Mouse (Mus musculus) intestine, embryonic 15.5 days (tissue): Measurements from ENCODE around the gene Clec4a4. TPM values are rescaled to one million over a fixed set of nuclear protein-coding genes. Genes with fewer than 3 reads are reported as not detected.
"Not testable (repeated sequence)": the region's sequence is repeated elsewhere in the genome, so short reads cannot be mapped to it uniquely, and the experiment has no call there.

Source experiments
- ATAC-seq: fragments of 200-750 bp; cut with Nextera tagmentation; 2 replicates; pipeline ENCODE4 v1.8.0; 2017; ENCODE audit warnings: moderate TSS enrichment, moderate library complexity
- H3K27ac ChIP-seq: fragments of 300-500 bp; sonication (generic); 2 replicates; pipeline ENCODE4 v1.5.1; 2015; ENCODE audit warnings: mild to moderate bottlenecking, inconsistent platforms
- H3K27me3 ChIP-seq: fragments of 300-500 bp; sonication (generic); replicated peaks from 2 replicates; pipeline ENCODE4 v1.6.1; 2015; ENCODE audit warnings: inconsistent platforms
- H3K36me3 ChIP-seq: fragments of 300-500 bp; sonication (generic); 2 replicates; pipeline ENCODE4 v1.6.1; 2015; ENCODE audit warnings: inconsistent platforms
- H3K4me1 ChIP-seq: fragments of 300-500 bp; sonication (generic); replicated peaks from 2 replicates; pipeline ENCODE4 v1.6.1; 2015; ENCODE audit warnings: inconsistent platforms
- H3K4me2 ChIP-seq: fragments of 300-500 bp; sonication (generic); replicated peaks from 2 replicates; pipeline ENCODE4 v1.6.1; 2015; ENCODE audit warnings: mild to moderate bottlenecking, inconsistent platforms
- H3K4me3 ChIP-seq: fragments of 300-500 bp; sonication (generic); replicated peaks from 2 replicates; pipeline ENCODE4 v1.5.1; 2015; ENCODE audit warnings: inconsistent platforms
- H3K9ac ChIP-seq: fragments of 300-500 bp; sonication (generic); 2 replicates; pipeline ENCODE4 v1.6.1; 2015; ENCODE audit warnings: inconsistent platforms
- H3K9me3 ChIP-seq: fragments of 300-500 bp; sonication (generic); 2 replicates; pipeline ENCODE4 v1.6.1; 2016; ENCODE audit warnings: inconsistent platforms
- WGBS: fragments of 180-500 bp; shearing (Covaris S2); methylation state at CpG from one replicate; pipeline ENCODE4 v1.1.7; 2015; 5-methylcytosine and 5-hydroxymethylcytosine counted together
- polyA plus RNA-seq: library from polyadenylated mRNA; unstranded; fragments of >200 nt; fragmentation: Nextera tagmentation; extraction: Ambion mirVana; gene quantifications from 2 replicates; pipeline ENCODE4 v1.2.1, GENCODE M21; 2015

The Clec4a4 gene
- polyA plus RNA-seq: not detected in 2 replicates

- 83% methylated on average over 6 of the region's 6 CpGs for WGBS
- 0 out of 2 replicates have a peak, but pooled peaks cover 2% of the 10 kb centered on the region for H3K9me3 ChIP-seq
- ATAC-seq: no peak
Observed at GRCm38 (mm10) chr6:122989876-122990437, at the start of gene Clec4a4. TSS of gene Clec4a4 (plus strand) at chr6:122990367.

GRCm38 (mm10) chr6:122946760-122947159, 43.4 kb upstream of the Clec4a4 start:
- Histone ChIP-seq H3K9me3 (no peaks in the 10 kb centered on the region), H3K27ac (no peak overlapping the region), H3K36me3 (no peaks in the 10 kb centered on the region), H3K4me2 (no peak overlapping the region), H3K27me3 (no peaks in the 10 kb centered on the region), H3K9ac (no peak overlapping the region), H3K4me3 (no peak overlapping the region), H3K4me1 (no peaks in the 10 kb centered on the region)
- no peak for ATAC-seq
- WGBS: 78% methylated on average over 2 of the region's 2 CpGs

More at GRCm38 (mm10) chr6:122989876-122990437, at the start of gene Clec4a4:
- Histone ChIP-seq H3K36me3 (no peaks in the 10 kb centered on the region), H3K27me3 (no peaks in the 10 kb centered on the region), H3K9ac (no peak within 1 kb of the TSS), H3K4me3 (no peak within 1 kb of the TSS), H3K27ac (no peak within 1 kb of the TSS), H3K4me1 (no peaks in the 10 kb centered on the region), H3K4me2 (no peak within 1 kb of the TSS)

GRCm38 (mm10) chr6:122952401-122952800, 37.8 kb upstream of the Clec4a4 start, which contains the start of gene Clec4a3:
TSS of gene Clec4a3 (plus strand) at chr6:122952515.
- WGBS: 80% methylated on average over 8 of the region's 8 CpGs
- no peak within 1 kb of the TSS for H3K4me3 ChIP-seq
- H3K9me3 ChIP-seq: no peaks in the 10 kb centered on the region
- no peak within 1 kb of the TSS for H3K4me2 ChIP-seq
- H3K36me3 ChIP-seq: no peaks in the 10 kb centered on the region
- no peak within 1 kb of the TSS for H3K27ac ChIP-seq
- H3K9ac ChIP-seq: no peak within 1 kb of the TSS
- ATAC-seq: no peak
- no peaks in the 10 kb centered on the region for H3K27me3 ChIP-seq
- no peaks in the 10 kb centered on the region for H3K4me1 ChIP-seq

GRCm38 (mm10) chr6:122964562-122964961, 25.6 kb upstream of the Clec4a4 start:
- no peaks in the 10 kb centered on the region for H3K4me1 ChIP-seq
- no peaks in the 10 kb centered on the region for H3K9me3 ChIP-seq
- no peak overlapping the region for H3K4me2 ChIP-seq
- H3K36me3 ChIP-seq: no peaks in the 10 kb centered on the region
- no peaks in the 10 kb centered on the region for H3K27me3 ChIP-seq
- no peak overlapping the region for H3K4me3 ChIP-seq
- WGBS: 79% methylated on average over 2 of the region's 2 CpGs
- ATAC-seq: no peak
- H3K9ac ChIP-seq: no peak overlapping the region
- no peak overlapping the region for H3K27ac ChIP-seq

- ATAC-seq: no peak
- H3K9ac ChIP-seq: no peak overlapping the region
- no peaks in the 10 kb centered on the region for H3K9me3 ChIP-seq
- H3K4me1 ChIP-seq: no peaks in the 10 kb centered on the region
- no peak overlapping the region for H3K4me3 ChIP-seq
- H3K27me3 ChIP-seq: no peaks in the 10 kb centered on the region
- WGBS: 81% methylated on average over 2 of the region's 2 CpGs
- no peak overlapping the region for H3K27ac ChIP-seq
- H3K36me3 ChIP-seq: no peaks in the 10 kb centered on the region
- H3K4me2 ChIP-seq: no peak overlapping the region
Observed at GRCm38 (mm10) chr6:122969048-122969447, 21.1 kb upstream of the Clec4a4 start.

GRCm38 (mm10) chr6:123004696-123005095, 14.5 kb downstream of the Clec4a4 start:
- not testable (repeated sequence) for H3K4me3 ChIP-seq, H3K4me1 ChIP-seq, H3K9me3 ChIP-seq, H3K36me3 ChIP-seq, H3K27ac ChIP-seq, ATAC-seq, H3K9ac ChIP-seq, H3K4me2 ChIP-seq, H3K27me3 ChIP-seq
- 78% methylated on average over 2 of the region's 2 CpGs for WGBS

- H3K4me2 ChIP-seq: no peak overlapping the region
- no peak overlapping the region for H3K27ac ChIP-seq
- no peaks in the 10 kb centered on the region for H3K36me3 ChIP-seq
- WGBS: 77% methylated on average over 1 of the region's 1 CpGs
- no peaks in the 10 kb centered on the region for H3K27me3 ChIP-seq
- H3K9me3 ChIP-seq: no peaks in the 10 kb centered on the region
- ATAC-seq: no peak
- H3K4me3 ChIP-seq: no peak overlapping the region
- H3K9ac ChIP-seq: no peak overlapping the region
- no peaks in the 10 kb centered on the region for H3K4me1 ChIP-seq
Observed at GRCm38 (mm10) chr6:123005591-123005990, 15.4 kb downstream of the Clec4a4 start.

GRCm38 (mm10) chr6:123049742-123050372, 59.7 kb downstream of the Clec4a4 start, which contains the start of gene Clec4b1:
TSS of gene Clec4b1 (plus strand) at chr6:123049962.
- H3K4me3 ChIP-seq: no peak within 1 kb of the TSS
- no peaks in the 10 kb centered on the region for H3K9me3 ChIP-seq
- no peak for ATAC-seq
- WGBS: 78% methylated on average over 2 of the region's 2 CpGs
- no peak within 1 kb of the TSS for H3K27ac ChIP-seq
- H3K4me2 ChIP-seq: no peak within 1 kb of the TSS
- H3K27me3 ChIP-seq: no peaks in the 10 kb centered on the region
- no peaks in the 10 kb centered on the region for H3K4me1 ChIP-seq
- H3K36me3 ChIP-seq: no peaks in the 10 kb centered on the region
- no peak within 1 kb of the TSS for H3K9ac ChIP-seq

Other genes starting within 250 kb of the Clec4a4 start
- gene Slc2a3, start 188.7 kb upstream of the Clec4a4 start, polyA plus RNA-seq: 11.3 and 13.4 TPM in 2 replicates
- 3.9 and 4.5 TPM in 2 replicates for gene Foxj2, start 170.5 kb upstream of the Clec4a4 start, polyA plus RNA-seq
- 2.5 TPM in 2 replicates for gene C3ar1, start 134.2 kb upstream of the Clec4a4 start, polyA plus RNA-seq
- 56.3 and 59.8 TPM in 2 replicates for gene Necap1, start 115.9 kb upstream of the Clec4a4 start, polyA plus RNA-seq
- 3.9 and 4.3 TPM in 2 replicates for gene Clec4a1, start 68.5 kb upstream of the Clec4a4 start, polyA plus RNA-seq
- gene Clec4a3, start 37.9 kb upstream of the Clec4a4 start, polyA plus RNA-seq: 3.7 and 4.3 TPM in 2 replicates
- not detected in 2 replicates for gene Clec4b1, start 59.6 kb downstream of the Clec4a4 start, polyA plus RNA-seq
- 5.9 and 6.0 TPM in 2 replicates for gene Clec4a2, start 116.1 kb downstream of the Clec4a4 start, polyA plus RNA-seq
- gene Clec4b2, start 182.5 kb downstream of the Clec4a4 start, polyA plus RNA-seq: not detected in 2 replicates
- gene Clec4n, start 239.5 kb downstream of the Clec4a4 start, polyA plus RNA-seq: 5.1 and 5.7 TPM in 2 replicates